Mouse (Mus musculus) heart, embryonic 10.5 days (tissue): Measurements from ENCODE around the gene Unc79. TPM values are rescaled to one million over a fixed set of nuclear protein-coding genes. Genes with fewer than 3 reads are reported as not detected.

Experiments used
- DNase-seq: peaks from one replicate; pipeline ENCODE4 v3.0.0-alpha.2; 2017; ENCODE audit warnings: low spot score
- H3K27ac ChIP-seq: fragments of 300-500 bp; sonication (generic); 2 replicates; pipeline ENCODE4 v1.5.1; 2016; ENCODE audit warnings: mild to moderate bottlenecking
- H3K27me3 ChIP-seq: fragments of 300-500 bp; sonication (generic); 2 replicates; pipeline ENCODE4 v1.6.1; 2016; ENCODE audit warnings: mild to moderate bottlenecking; ENCODE audit not compliant: poor library complexity, insufficient read depth, severe bottlenecking
- H3K36me3 ChIP-seq: fragments of 300-500 bp; sonication (generic); 2 replicates; pipeline ENCODE4 v1.6.1; 2016; ENCODE audit warnings: mild to moderate bottlenecking, moderate library complexity
- H3K4me1 ChIP-seq: fragments of 300-500 bp; sonication (generic); 2 replicates; pipeline ENCODE4 v1.6.1; 2016; ENCODE audit warnings: mild to moderate bottlenecking
- H3K4me3 ChIP-seq: fragments of 300-500 bp; sonication (generic); 2 replicates; pipeline ENCODE4 v1.5.1; 2016; ENCODE audit warnings: mild to moderate bottlenecking, moderate library complexity
- H3K9me3 ChIP-seq: fragments of 300-500 bp; sonication (generic); 2 replicates; pipeline ENCODE4 v1.6.1; 2016; ENCODE audit warnings: mild to moderate bottlenecking, moderate library complexity
- whole genome bisulfite sequencing: fragments of 180-500 bp; shearing (Covaris S2); methylation state at CpG from one replicate; pipeline ENCODE4 v1.1.7; 2016; 5-methylcytosine and 5-hydroxymethylcytosine counted together
- polyA plus RNA-seq: library from polyadenylated mRNA; unstranded; fragments of >200 nt; fragmentation: Nextera tagmentation; extraction: Ambion mirVana; gene quantifications from 2 replicates; pipeline ENCODE4 v1.2.1, GENCODE M21; 2016

Gene Unc79
- polyA plus RNA-seq, 1 experiment from 2014 or later = 0.33 TPM

DNA sequence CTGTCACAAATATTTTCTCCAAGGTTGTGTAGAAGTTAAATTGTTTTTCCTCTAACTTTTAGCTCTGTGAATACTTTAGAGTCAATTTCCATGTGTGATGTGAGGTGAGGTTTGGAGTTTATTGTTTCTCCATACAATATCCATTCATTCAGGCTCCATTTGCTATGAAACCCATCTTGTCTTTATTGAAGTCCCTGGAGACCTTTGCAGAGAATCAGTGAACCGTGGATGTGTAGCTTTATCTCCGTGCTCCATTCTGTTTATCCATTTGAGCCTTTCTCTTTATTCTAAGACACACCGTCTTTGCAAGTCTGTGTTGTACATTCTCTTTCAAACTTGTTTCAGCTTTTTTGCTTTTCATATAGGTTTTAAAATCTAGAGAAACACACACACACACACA lies 15.8 kb downstream of the Unc79 start:
- H3K4me1 ChIP-seq = no peaks in the 10 kb centered on the region
- no peaks in the 10 kb centered on the region for H3K36me3 ChIP-seq
- no peaks in the 10 kb centered on the region for H3K27me3 ChIP-seq
- no peak overlapping the region for H3K4me3 ChIP-seq
- no peak overlapping the region for H3K27ac ChIP-seq
- no peak for DNase-seq
- WGBS = 83% methylated on average over 3 of the region's 3 CpGs
- H3K9me3 ChIP-seq = no peaks in the 10 kb centered on the region

DNA sequence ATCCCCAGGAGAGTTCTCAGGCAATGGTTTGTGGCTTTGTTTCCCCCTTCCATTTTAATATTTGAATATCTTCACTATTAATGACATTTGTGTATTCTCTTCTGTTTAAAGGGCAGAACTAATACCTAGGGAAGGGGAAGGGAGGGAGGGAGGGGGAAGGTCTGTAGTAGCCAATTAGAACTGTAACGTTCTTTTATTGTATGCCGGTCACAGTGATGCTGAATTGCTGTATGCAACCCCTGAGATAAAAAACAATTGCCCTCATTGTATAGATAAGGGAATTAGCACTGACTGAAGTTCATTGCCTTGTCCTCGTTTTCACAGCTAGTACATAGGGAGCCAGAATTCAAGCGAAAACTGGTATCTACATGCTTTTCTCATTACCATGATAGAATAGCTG lies 31.9 kb downstream of the Unc79 start:
- H3K9me3 ChIP-seq = no peaks in the 10 kb centered on the region
- no peaks in the 10 kb centered on the region for H3K4me1 ChIP-seq
- H3K27me3 ChIP-seq = no peaks in the 10 kb centered on the region
- WGBS = 51% methylated on average over 4 of the region's 4 CpGs
- no peak for DNase-seq
- H3K27ac ChIP-seq = no peak overlapping the region
- H3K4me3 ChIP-seq = no peak overlapping the region
- H3K36me3 ChIP-seq = no peaks in the 10 kb centered on the region

DNA sequence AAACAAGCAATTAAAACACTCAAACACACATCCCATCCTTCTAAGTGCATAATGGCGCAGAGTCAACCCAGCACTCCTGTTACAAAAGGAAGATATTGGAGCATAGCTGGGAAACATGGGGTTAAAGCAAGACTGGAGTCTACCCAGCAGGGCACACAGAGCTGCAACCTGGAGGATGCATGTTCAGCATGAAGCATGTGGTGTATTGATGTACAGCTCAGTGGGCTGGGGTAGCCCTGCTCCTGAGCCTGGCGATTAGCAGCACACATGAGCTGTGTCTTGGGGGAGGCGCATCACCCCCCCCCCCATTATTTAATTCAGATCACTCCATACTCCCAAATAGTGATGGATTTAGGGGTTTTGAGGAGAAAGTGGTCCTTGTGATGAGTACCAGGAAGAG lies 32.9 kb downstream of the Unc79 start:
- H3K4me1 ChIP-seq = no peaks in the 10 kb centered on the region
- no peak overlapping the region for H3K27ac ChIP-seq
- no peak overlapping the region for H3K4me3 ChIP-seq
- H3K9me3 ChIP-seq = no peaks in the 10 kb centered on the region
- 89% methylated on average over 3 of the region's 3 CpGs for WGBS
- DNase-seq = no peak
- no peaks in the 10 kb centered on the region for H3K36me3 ChIP-seq
- H3K27me3 ChIP-seq = no peaks in the 10 kb centered on the region

DNA sequence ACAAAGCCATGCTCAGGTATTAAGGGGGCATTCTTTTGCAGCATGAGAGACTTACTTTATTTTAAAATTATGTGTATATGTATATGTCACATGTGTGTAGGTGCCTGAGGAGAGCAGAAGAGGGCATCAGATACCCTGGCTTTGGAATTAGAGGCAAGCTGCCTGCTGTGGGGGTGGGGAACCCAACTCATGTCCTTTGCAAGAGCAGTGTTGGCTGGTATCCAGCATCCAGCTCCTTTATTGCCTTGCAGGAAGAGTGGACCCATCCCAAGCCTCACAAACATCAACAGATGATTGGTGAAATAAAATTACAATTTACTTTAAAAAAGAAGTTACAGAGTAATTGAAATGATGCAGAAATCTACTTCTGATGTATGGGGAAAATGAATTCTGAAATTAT lies 36.7 kb downstream of the Unc79 start:
- H3K9me3 ChIP-seq = no peaks in the 10 kb centered on the region
- no peak overlapping the region for H3K4me3 ChIP-seq
- H3K36me3 ChIP-seq = no peaks in the 10 kb centered on the region
- no peak for DNase-seq
- no peaks in the 10 kb centered on the region for H3K4me1 ChIP-seq
- H3K27me3 ChIP-seq = no peaks in the 10 kb centered on the region
- H3K27ac ChIP-seq = no peak overlapping the region

DNA sequence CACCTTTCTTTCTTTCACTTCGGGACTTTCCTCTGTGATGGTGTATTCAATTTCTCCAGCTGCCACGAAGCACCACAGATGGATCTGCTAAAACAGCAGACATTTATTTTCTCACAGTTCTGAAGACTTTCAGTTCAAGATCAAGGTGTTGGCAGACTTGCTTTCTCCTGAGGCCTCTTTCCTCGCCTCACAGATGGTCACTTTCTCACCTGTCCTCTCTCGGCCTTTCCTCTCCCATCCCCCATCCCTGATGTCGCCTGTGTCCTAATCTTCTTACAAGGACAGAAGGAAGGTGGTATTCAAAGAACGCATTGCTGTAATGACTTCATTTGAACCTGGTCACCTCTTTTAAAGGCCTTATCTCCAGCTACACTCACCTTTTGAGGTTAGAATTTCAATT lies 39.1 kb downstream of the Unc79 start:
- DNase-seq = no peak
- H3K36me3 ChIP-seq = no peaks in the 10 kb centered on the region
- H3K27ac ChIP-seq = no peak overlapping the region
- no peaks in the 10 kb centered on the region for H3K4me1 ChIP-seq
- 53% methylated on average over 6 of the region's 6 CpGs for WGBS
- no peak overlapping the region for H3K4me3 ChIP-seq
- no peaks in the 10 kb centered on the region for H3K9me3 ChIP-seq
- H3K27me3 ChIP-seq = no peaks in the 10 kb centered on the region

DNA sequence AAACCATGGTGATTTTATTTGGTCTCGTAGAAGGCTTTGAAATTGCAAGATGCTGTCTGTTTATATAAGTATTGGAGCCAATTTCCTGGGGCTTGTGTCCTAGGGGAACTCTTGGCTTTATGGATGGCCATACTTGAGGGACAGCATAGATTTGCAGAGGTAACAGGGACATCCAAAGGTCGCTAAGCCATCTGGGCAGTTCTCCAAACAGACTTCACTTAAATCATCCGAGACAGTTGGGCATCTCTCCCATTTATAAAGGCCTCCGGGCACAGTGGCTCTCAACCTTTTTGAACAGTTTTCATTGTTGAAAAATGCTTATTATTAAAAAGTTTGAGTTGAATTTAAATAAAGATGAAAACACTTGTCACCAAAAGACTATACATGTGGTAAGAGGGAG lies 59.8 kb downstream of the Unc79 start:
- no peak for DNase-seq
- H3K9me3 ChIP-seq = no peaks in the 10 kb centered on the region
- no peaks in the 10 kb centered on the region for H3K27me3 ChIP-seq
- H3K36me3 ChIP-seq = no peaks in the 10 kb centered on the region
- WGBS = 73% methylated on average over 4 of the region's 4 CpGs
- H3K27ac ChIP-seq = no peak overlapping the region
- H3K4me3 ChIP-seq = no peak overlapping the region
- no peaks in the 10 kb centered on the region for H3K4me1 ChIP-seq

DNA sequence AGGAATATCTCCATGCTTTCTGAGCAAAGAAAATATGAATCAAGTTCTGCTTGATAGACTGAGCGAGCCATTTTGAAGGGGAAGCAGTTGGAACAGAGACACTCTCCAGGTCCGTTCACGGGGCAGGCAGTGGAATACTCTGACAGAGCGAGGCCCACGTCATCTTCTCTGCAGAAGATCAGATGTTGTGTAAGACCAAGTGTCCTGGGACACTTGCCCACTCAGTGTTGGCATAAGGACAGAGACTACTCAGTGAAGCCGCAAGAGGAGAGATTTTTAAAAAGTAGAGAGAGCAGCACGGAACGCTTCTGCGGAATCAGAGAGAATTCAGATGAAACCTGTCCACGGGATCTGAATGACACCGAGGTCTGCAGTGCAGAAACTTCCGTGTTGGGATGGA lies 69.5 kb downstream of the Unc79 start:
- H3K4me1 ChIP-seq = no peaks in the 10 kb centered on the region
- no peak overlapping the region for H3K27ac ChIP-seq
- H3K4me3 ChIP-seq = no peak overlapping the region
- WGBS = 92% methylated on average over 12 of the region's 12 CpGs
- H3K27me3 ChIP-seq = no peaks in the 10 kb centered on the region
- H3K9me3 ChIP-seq = no peaks in the 10 kb centered on the region
- DNase-seq = no peak
- no peaks in the 10 kb centered on the region for H3K36me3 ChIP-seq

DNA sequence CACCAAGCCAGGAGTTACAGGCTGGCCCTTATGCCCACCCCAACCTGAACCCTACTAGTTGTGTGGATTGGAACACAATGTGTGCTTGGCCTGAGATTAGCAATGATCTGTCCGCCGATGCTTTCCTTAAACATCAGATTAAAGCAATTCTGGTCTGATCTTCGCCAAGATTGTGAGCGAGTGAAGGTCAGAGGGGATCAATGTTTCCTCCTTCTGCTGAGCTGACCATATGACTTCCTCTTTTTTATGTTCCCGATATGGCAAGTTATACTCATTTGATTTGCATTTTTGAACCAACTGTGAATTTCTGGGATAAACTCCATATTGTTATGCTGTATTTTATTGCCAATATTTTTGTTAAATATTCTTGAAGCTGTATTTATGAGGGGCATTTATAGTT lies 88.0 kb downstream of the Unc79 start:
- DNase-seq = no peak
- H3K27me3 ChIP-seq = no peaks in the 10 kb centered on the region
- H3K27ac ChIP-seq = no peak overlapping the region
- H3K9me3 ChIP-seq = no peaks in the 10 kb centered on the region
- H3K4me3 ChIP-seq = no peak overlapping the region
- 73% methylated on average over 5 of the region's 5 CpGs for WGBS
- no peaks in the 10 kb centered on the region for H3K36me3 ChIP-seq
- H3K4me1 ChIP-seq = 0 out of 2 replicates have a peak, but pooled peaks cover 3% of the 10 kb centered on the region

DNA sequence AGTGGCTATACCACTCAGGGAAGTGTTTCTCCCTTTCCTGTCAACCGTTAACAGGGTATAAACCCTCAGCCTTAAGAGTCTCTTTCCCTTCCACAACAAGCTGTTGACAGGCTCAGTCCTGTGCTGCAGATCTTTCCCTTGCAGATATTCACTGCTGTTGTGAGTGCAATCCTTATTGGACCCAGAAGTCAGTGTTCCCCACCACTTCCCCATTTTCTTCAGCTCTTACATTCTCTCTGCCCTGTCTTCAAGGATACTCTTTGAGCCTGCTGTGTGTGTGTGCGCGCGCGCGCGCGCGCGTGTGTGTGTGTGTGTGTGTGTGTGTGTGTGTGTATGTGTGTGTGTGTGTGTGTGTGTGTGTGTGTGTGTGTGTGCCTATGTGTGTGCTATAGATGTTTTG lies 90.7 kb downstream of the Unc79 start:
- peaks cover 7% of the 10 kb centered on the region; the same call in 1 of the 2 replicates for H3K27me3 ChIP-seq
- H3K36me3 ChIP-seq = no peaks in the 10 kb centered on the region
- H3K4me3 ChIP-seq = no peak overlapping the region
- H3K27ac ChIP-seq = no peak overlapping the region
- H3K9me3 ChIP-seq = 0 out of 2 replicates have a peak, but pooled peaks cover 2% of the 10 kb centered on the region
- H3K4me1 ChIP-seq = 0 out of 2 replicates have a peak, but pooled peaks cover 3% of the 10 kb centered on the region
- 82% methylated on average over 10 of the region's 10 CpGs for WGBS
- peak; percentile 63 for DNase-seq

DNA sequence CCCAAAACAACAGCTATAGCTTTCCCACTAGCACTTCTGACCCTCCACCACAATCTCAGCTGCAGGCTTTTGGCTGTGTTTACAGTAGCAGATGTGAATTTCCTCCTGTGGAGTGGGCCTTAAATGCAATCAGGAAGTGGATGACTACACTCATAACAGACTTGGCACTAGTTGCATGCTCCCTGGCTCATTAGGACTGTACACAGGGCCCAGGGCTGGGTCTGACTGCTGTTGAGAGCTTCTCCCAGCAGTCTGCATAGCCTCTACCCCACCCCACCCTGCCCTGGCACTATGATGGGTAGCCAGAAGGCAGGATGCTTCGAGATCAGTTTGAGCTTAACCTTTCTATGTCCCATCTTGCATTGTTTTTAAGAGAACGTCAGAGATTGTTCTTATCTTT lies 91.5 kb downstream of the Unc79 start:
- DNase-seq = peak; percentile 39

DNA sequence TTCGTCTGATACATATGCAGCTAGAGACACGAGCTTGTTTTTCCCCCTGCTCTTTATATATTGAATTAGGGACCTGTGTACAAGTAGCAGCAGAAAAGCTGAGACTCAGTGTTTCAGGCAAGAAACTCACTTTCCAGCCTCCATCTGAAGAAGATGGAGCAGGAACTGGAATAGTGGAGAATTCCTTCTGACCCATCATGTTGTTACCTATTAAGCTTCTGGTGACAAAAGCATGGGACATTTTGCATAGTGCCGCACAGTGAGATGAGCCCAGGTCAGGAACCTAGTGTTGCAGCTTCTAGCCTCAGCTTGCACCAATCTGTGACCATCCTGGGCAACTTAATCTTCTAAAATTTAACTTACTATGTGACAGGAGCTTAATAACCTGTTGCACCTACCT lies 92.7 kb downstream of the Unc79 start:
- H3K4me3 ChIP-seq = no peak overlapping the region
- peak; percentile 54 for DNase-seq
- WGBS = 86% methylated on average over 3 of the region's 3 CpGs
- H3K27ac ChIP-seq = no peak overlapping the region
- H3K27me3 ChIP-seq = peaks cover 7% of the 10 kb centered on the region; the same call in 1 of the 2 replicates
- no peaks in the 10 kb centered on the region for H3K36me3 ChIP-seq
- 0 out of 2 replicates have a peak, but pooled peaks cover 2% of the 10 kb centered on the region for H3K9me3 ChIP-seq
- 0 out of 2 replicates have a peak, but pooled peaks cover 3% of the 10 kb centered on the region for H3K4me1 ChIP-seq

More for the DNA sequence above, 91.5 kb downstream of the Unc79 start:
- WGBS = 70% methylated on average over 2 of the region's 2 CpGs
- no peak overlapping the region for H3K4me3 ChIP-seq
- 0 out of 2 replicates have a peak, but pooled peaks cover 3% of the 10 kb centered on the region for H3K4me1 ChIP-seq
- peaks cover 7% of the 10 kb centered on the region; the same call in 1 of the 2 replicates for H3K27me3 ChIP-seq
- H3K9me3 ChIP-seq = 0 out of 2 replicates have a peak, but pooled peaks cover 2% of the 10 kb centered on the region
- no peaks in the 10 kb centered on the region for H3K36me3 ChIP-seq
- no peak overlapping the region for H3K27ac ChIP-seq

DNA sequence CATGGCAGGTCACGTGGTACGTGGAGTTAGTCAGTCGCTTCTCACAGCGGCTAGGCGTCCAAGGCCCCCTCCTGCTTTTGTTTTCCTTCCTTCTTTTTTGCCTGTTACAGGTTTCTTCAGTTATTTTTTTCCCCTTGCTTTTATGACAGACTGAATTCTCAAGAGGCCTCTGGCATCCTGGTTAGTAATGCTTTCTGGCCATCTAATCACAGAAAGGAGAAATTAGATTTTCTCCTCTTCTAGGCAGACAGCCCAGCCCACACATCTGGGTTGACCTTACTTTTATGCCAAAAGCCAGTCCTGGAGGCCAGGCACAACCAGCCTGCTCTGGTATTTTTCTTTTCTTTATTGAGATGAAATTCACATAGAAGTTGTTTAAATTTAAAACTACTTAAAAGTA lies 94.1 kb downstream of the Unc79 start:
- Histone ChIP-seq H3K4me3 (no peak overlapping the region), H3K27me3 (peaks cover 7% of the 10 kb centered on the region; the same call in 1 of the 2 replicates), H3K36me3 (no peaks in the 10 kb centered on the region), H3K4me1 (0 out of 2 replicates have a peak, but pooled peaks cover 3% of the 10 kb centered on the region), H3K27ac (no peak overlapping the region), H3K9me3 (0 out of 2 replicates have a peak, but pooled peaks cover 2% of the 10 kb centered on the region)
- WGBS = 96% methylated on average over 5 of the region's 5 CpGs
- DNase-seq = no peak

DNA sequence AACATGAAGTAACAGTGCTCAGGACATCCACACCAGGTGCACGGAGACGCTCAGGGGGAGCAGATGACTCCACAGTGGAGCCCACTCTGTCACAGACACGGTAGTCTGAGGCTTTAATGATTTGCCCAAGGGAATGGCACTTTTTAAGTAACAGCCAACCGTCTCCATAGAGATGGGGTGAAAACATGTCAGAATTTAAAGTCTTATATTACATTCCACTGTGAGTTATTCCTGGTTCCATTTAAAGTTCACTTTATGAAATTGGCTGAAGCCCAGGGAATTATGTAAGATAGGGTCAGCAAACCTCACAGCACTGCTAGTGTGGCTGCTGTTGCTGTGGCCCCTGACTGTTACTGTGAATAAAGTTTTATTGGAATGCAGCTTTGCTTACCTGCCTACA lies 95.8 kb downstream of the Unc79 start:
- H3K27ac ChIP-seq = no peak overlapping the region
- H3K9me3 ChIP-seq = 0 out of 2 replicates have a peak, but pooled peaks cover 2% of the 10 kb centered on the region
- no peak for DNase-seq
- H3K27me3 ChIP-seq = peaks cover 7% of the 10 kb centered on the region; the same call in 1 of the 2 replicates
- 87% methylated on average over 4 of the region's 4 CpGs for WGBS
- H3K4me1 ChIP-seq = 0 out of 2 replicates have a peak, but pooled peaks cover 8% of the 10 kb centered on the region
- H3K36me3 ChIP-seq = no peaks in the 10 kb centered on the region
- H3K4me3 ChIP-seq = no peak overlapping the region

DNA sequence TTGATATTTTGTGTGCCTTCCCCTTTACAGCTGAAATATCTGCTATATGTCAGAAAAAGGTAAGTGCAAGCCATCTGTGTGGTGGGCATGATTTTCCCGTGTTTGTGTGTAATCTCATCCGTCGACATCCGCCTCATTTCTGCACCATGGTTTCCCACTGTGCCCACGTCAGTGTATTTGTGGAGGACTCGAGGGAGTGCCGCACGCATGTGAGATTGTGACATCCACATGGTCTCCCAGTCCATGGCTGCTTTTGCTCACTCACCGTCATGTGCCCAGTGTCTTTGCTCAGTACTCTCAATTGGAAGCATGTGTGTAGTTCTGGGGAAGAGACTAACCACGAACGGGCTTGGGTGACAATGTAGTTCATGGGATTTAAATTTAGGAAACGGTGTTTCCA lies 101.2 kb downstream of the Unc79 start:
- 93% methylated on average over 12 of the region's 12 CpGs for whole genome bisulfite sequencing
- Histone ChIP-seq H3K27me3 (no peaks in the 10 kb centered on the region), H3K9me3 (no peaks in the 10 kb centered on the region), H3K4me3 (no peak overlapping the region), H3K36me3 (no peaks in the 10 kb centered on the region), H3K27ac (no peak overlapping the region), H3K4me1 (0 out of 2 replicates have a peak, but pooled peaks cover 8% of the 10 kb centered on the region)
- no peak for DNase-seq
